Mouse (Mus musculus) lung, postnatal 25 days (tissue): ENCODE data around the gene Fbxo44.

Experiments
- DNase-seq: peaks from one replicate; pipeline ENCODE4 v3.0.0; 2022; ENCODE audit warnings: low spot score

The Fbxo44 gene

DNA sequence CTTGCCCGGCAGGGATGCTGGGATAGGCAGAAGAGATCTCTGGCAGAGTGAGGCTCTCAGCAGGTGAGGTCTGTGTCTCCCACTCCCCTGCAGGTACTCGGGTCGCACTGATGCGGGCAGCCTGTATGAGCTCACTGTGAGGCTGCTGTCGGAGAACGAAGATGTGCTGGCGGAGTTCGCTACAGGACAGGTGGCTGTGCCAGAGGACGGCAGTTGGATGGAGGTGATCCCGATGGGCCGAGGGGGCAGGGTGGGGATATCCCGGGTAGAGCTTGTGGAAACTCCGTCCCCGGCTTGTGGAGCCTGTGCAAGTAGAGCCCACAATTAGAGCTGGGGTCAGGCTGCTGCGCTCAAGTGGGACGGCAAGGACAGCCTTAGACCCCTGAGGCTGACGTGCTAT, 5.3 kb upstream of the Fbxo44 start:
- no peak for DNase-seq

- no peak for DNase-seq
Measured at GRCm38 (mm10) chr4:148164461-148164860, 4.2 kb upstream of the Fbxo44 start.

DNA sequence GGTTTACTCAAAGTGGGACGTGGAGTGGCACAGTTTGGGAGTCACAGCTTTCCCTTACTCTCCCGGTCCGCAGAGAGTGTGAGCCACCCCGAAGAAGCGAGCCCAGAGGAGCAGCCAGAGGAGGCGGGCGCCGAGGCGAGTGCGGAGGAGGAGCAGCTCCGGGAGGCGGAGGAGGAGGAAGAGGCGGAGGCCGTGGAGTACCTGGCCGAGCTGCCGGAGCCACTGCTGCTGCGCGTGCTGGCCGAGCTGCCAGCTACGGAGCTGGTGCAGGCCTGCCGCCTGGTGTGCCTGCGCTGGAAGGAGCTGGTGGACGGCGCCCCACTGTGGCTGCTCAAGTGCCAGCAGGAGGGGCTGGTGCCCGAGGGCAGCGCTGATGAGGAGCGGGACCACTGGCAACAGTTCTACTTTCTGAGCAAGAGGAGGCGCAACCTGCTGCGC, 3.7 kb upstream of the Fbxo44 start:
- DNase-seq, result peak; percentile 86

DNA sequence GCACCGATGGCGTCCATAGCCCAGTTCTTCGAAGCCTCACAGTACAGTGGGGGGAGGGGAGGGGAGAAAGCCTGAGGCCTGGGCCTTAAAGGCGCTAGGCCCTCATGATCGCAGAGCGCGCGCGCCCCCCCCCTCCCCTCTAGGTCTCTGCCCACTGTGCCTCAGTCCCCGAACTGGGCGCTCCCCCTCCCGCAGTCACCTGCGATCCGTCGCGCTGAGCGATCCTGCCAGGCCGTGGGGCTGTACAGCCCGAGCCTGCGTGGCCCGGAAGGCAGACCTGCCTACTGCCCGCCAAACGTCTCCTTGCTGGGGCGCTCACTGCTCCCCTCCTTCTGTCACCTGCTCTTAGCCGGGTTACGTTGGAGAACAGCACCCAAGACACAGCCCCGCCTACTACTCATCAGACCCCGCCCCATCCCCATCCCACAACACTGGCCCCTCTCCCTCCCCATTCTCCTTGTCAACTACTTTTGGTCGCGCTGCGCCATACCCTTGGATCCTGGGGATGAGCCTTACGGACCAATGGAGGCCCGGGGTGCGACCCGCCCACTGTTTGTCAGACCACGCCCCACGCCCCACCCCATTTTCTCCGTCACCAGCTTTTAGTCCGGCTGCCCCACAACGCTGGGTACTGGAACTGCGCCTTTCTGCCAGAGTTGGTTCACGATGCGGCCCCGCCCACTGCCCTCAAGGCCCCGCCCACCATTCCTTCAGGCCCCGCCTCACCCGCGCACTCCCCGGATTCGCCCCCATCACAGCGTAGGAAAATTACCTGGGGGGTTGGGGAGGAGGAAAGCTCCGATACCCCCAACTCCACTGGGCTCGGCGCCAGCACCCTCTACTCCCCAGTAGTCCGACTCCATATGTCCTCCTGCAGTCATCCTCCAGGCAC, 492 bp downstream of the Fbxo44 start:
- DNase-seq, result peak; percentile 93

GRCm38 (mm10) chr4:148158436-148159348, 1.6 kb downstream of the Fbxo44 start:
- DNase-seq, result no peak

- DNase-seq, result no peak
Measured at GRCm38 (mm10) chr4:148154982-148155381, 5.3 kb downstream of the Fbxo44 start.

DNA sequence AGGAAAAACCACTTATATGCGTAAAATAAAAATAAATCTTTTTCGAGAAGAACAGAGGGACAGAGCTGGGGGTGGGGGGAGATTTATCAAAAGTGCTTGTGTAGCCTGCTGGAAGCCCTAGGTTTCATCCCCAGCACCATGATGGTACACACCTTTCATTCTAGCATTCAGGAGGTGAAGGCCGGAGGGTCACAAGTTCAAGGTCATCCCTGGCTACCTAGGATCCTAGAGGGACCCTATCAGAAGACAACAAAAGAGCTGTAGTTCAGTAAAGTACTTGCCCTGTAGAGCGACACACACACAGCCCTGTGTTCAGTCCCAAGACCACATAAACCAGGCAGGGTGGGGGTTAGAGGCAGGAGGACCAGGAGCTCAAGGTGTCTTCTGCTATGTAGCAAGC, 6.3 kb downstream of the Fbxo44 start:
- DNase-seq, result no peak

GRCm38 (mm10) chr4:148152547-148152946, 7.7 kb downstream of the Fbxo44 start:
- no peak for DNase-seq

- peak; percentile 91 for DNase-seq
Measured at GRCm38 (mm10) chr4:148151267-148152168, 8.8 kb downstream of the Fbxo44 start, which contains the start of gene Fbxo6. Gene Fbxo6, minus strand, starts transcription at chr4:148152140.

- no peak for DNase-seq
Measured at GRCm38 (mm10) chr4:148150953-148151266, 9.4 kb downstream of the Fbxo44 start.

DNA sequence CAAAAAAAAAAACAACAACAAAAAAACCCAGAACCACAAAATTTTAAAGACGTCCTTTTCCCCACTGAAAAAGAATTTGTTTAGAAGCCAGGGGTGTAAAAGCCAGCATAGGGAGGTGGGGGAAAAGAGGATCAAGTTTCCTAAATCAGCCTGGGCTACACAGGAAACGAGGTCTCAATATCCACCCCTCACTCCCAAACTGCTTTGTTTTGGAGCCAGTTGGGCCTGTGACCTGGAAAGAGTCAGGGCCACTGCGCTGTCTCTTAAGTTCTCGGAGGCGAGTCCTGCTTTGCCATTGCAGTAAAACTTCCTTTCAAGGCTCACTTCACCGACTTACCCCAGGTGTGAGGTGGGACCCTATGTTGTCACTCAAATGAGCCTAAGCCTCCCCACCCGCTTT, 10.0 kb downstream of the Fbxo44 start:
- DNase-seq, result no peak

- DNase-seq, result peak; percentile 28
Measured at GRCm38 (mm10) chr4:148149540-148149939, 10.7 kb downstream of the Fbxo44 start.

GRCm38 (mm10) chr4:148147714-148148113, 12.6 kb downstream of the Fbxo44 start:
- no peak for DNase-seq

DNA sequence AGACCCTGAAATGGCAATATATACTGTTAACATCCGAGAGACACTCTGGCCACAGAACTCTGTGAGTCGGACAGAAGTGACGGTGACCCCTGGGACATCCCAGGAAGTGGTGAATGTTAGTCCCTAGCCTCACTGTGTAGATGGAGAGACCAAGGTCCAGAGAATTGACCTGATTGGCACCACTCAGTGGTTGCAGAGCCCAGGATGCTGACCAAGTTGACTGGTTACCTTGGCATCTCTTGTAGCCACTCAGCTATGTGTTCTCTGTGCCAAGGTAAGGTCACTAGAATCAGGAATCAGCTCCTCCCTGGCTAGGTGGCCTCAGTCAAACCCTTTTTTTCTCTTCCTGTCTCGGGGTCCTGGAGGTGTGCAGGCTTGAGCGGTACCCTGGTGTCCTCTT, 16.6 kb downstream of the Fbxo44 start:
- DNase-seq, result no peak

DNA sequence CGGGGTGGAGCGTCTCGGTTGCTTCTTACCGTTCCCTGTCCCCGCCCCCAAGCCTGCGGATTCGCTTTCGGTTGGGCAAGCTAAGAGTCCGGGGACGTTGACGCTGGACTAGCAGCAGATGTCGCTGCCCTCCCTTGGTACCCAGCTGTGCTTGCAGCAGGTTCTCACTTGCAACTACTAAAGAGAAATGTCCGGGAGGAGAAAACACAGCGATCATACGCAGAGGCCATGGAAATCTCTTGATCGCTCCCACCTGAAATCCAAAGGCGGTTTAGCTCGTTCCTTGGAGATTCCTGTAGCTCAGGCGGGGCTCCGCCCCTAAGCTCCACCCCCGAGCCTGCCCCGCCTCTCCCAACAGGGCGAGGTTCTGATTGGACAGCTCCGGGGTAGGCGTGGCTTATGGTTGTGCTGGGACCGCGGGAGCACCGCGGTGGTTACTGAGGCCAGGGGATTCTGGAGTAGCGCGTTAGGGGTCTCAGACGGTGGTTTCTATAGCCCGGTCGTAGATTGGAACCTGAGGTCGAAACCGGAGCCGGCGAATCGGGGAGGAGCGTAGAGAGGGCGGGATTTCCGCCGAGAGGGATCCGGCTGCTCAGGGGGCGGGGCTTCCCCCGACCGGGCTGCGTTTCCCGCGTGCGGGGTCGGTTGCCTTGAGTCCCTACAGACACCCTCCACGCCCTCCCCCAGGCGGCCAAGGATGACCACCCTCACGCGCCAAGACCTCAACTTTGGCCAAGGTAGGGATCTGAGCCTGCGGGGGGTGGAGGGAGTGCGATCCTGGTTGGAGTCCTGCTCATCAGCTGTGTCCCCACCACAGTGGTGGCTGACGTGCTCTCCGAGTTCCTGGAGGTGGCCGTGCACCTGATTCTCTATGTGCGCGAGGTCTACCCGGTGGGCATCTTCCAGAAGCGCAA, 19.9 kb downstream of the Fbxo44 start:
- DNase-seq, result peak; percentile 95

DNA sequence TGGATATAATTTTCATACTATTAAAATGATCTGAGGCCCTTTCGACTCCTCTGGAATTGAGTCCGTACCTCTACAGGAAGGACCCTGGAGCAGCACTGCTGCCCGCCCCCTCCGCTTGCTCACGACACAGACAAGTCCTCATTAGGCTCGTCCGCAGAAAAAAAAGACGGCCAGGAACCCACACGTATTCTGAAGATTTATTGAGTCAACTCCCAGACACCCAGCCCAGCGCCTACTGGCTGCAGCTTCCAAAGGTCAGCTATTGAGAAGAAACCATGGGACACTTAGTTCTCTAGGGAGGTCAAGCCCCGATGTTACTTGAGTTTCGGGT, 20.6 kb downstream of the Fbxo44 start:
- DNase-seq, result no peak

GRCm38 (mm10) chr4:148137503-148137902, 22.8 kb downstream of the Fbxo44 start:
- no peak for DNase-seq

DNA sequence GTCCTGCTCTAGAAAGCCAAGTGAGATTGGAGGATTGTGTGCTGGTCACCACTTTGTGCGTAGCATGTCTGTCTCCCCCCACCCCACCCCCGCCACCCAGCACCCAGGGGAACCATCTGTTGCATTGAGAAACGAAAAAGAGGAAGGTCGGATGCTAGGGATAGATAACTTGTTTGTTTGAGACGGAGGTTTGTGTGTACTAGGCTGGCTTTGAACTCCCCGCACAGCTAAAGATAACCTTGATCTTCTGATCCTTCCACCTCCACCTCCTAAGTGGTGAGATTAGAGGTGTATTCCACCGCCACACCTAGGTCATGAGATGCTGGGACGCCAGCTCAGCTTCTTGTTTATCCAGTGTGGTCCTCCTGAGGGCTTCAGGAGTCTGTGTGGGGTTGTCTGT, 25.3 kb downstream of the Fbxo44 start:
- no peak for DNase-seq

DNA sequence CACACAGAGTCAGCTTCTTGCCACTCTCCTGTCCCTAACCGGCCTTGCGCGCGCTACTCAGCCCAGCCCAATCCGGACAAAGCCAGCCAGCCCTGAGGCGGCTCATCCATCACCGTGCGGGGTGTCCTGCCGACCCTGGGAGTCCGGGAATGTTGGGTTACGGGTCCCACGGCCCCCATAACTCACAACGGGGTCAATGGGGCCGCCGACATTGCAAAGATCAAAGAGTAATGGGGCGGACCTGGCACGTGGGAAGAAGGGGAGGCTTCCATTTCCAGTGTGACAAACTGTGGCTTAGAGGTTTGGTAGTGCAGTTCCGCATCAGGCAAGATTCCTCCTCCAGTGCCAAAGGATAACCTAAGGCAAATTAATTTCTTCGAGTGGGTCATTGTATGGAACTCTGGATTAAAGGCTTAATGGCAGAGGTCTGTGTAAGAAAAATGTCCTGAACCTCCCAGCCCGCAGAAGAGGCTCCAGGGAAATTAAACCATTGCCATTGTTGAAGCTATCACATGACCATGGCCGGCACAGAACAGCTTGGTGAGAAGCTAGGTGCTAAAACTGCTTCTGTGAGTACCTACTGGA, 28.7 kb downstream of the Fbxo44 start:
- DNase-seq, result no peak

DNA sequence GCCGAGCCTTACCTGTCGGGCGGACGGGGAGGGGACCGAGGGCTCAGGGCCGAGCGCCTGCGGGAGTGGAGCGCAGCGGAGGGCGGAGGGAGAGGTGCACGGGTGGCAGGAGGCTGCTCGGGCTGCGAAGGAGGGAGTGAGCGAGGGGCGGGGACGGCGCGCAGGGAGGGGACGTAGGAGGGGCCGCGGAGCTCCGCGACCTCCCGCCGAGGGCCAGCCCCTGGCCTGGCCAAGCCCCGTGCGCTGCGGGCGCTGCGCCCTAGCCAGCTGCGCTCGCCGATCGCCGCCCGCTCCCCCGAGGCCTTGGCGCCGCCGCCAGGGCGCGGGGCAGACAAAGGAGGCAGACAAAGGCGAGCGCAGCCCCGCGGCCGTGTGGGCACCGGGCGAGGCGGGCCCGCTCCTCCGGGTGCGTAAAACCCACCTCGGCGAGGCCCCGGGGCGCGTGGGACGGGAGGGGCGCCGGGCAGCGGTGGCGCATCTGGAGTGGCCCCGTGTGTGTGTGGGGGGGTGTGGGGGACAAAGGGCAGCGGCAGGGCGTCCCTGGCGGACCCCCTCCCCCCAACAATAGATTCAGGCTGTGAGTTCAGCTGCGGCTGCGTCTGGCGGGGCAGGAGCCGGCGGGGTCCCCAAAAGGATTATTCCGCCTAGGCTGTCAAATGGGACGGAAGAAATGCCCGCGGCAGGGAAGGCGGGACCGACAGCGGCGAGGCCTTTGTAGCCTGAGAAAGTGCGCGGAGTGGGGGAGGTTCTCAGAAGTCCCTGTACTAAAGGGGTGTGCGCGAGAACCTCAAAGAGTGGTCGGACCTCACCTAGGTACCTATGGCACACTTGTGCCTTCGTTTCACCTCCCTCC, 29.5 kb downstream of the Fbxo44 start, which contains the start of gene Draxin:
Draxin (minus strand) TSS at position 138 of the 853 bp plus-strand sequence.
- peak; percentile 16 for DNase-seq
